Mouse (Mus musculus) lung, adult 18-20 months (tissue): ENCODE measurements around the gene Abca8b.
A peak's percentile ranks its signal among the peaks of the same experiment; 100 is the strongest.
"Not testable (repeated sequence)": the region's sequence is repeated elsewhere in the genome, so short reads cannot be mapped to it uniquely, and the experiment has no call there.

ENCODE experiments used
- DNase-seq, 2 experiments: peaks; one replicate each; pipeline ENCODE4 v3.0.0; 2022; ENCODE audit warnings: mixed read lengths in 2 of 2

Gene Abca8b

GRCm38 (mm10) chr11:109912118-109912517 is 83.5 kb downstream of the Abca8b start:
- DNase-seq: not testable (repeated sequence)

GRCm38 (mm10) chr11:109909801-109910200 is 85.8 kb downstream of the Abca8b start:
- no peak for DNase-seq

- no peak for DNase-seq
These were observed 87.2 kb downstream of the Abca8b start for GRCm38 (mm10) chr11:109908207-109909031.

- DNase-seq: no peak
These were observed 88.1 kb downstream of the Abca8b start for GRCm38 (mm10) chr11:109907508-109907907.

DNA sequence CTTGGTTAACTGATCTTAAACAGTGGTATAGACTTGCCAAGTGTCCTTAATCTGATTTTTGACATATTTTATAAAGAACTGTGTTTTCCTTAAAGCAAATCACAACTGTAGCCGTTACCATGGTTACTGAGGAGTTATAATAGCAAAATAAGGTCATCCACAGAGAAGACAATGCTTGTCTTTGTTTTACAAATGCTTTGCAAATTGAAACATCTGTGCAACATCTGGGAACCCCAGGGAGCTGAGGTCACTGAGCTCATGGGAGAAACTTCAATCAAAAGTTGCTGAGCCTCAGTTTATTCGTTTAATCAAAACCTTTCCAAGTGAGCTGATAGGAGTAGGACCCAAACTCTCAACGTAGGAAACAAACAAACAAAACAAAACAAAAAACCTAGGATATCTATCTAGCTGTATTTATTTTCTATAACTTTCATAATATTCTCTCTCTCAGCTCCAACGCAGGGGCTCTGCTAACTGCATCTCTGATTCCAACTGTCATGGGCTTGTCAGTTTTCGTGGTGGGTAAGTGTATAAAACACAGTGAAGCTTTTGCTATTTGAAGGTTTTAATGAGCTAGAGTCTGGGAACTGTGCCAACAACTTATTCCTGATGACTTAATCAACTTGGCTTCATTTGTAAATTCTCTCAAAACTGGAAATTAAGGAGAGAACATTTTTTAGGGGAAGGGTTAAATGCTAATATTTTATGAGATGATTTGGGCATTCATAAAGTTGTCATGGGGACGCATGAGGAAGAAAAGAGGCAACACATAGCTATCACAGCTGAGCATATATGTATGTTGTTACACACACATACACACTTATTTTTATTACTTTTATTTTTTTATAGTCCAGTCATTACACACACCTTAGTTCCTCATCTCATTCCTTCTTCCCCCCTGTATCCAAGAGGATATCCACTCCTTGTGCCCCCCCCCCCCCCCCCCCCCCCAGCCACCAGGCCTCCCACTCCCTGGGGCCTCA is 92.7 kb downstream of the Abca8b start:
- DNase-seq: no peak

DNA sequence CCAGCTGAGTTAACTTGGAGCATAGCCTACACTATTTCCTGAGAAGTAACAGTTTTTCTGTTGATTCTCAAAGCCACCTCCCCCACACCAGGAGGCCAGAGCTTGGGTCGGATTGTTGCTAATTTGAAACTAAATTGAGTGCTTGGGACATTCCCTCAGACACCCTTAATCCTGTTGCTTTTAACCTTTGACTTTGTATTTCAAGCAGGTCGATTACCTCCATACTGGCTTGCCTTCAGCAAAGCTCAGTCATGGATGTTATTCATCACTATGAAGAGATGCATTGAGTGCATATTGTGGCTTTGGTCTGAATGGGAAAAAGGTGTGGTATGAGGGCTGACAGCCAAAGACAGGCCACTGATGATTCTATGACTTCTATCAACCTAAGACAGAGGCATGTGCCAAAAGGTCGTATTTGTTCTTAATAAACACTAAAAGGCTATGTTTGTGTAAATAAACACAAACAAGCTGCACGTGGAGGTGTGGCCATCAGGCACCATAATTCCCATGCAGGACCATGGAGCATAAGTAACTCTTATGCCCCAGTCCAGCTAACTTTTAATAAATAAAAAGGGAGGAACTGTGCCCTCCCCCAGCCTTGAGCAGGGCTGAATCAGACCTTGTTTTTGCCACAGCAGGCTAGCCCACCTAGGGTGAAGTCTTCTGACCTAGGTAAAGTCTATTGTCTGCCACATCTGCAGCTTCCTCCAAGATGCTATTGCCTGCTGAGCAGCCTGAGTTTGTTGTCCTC is 95.0 kb downstream of the Abca8b start:
- no peak for DNase-seq

DNA sequence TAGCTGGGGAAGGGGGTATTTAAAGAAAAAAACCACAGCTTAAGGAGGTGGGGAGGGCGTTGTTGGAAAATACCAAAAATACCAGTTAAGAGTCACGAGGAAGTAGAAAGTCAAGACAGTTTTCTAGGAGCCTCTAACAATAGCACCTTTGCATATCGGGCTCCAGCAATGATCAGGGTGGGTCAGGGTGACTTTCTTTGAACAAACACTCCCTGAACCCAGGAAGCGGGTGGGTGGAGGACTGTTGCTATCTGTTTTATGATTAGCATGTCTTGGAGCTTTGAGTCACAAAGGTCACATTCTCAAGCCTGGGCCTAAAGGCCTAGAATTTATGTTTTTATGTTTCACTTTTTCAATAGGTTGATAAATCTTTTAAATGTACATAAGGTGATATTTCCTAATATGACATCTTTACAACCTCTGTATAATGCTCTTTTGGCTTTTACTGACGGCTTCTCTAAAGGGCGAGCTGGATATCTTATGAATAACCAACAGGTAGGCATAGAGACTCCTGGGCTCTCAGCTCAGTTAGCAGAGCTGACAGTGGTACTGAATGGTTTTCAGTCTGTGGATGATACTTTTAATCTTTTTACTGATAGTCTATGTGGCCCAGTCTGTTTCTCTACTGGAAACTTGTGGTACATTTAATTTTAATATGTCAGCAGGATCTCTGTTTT is 96.7 kb downstream of the Abca8b start:
- DNase-seq: no peak

DNA sequence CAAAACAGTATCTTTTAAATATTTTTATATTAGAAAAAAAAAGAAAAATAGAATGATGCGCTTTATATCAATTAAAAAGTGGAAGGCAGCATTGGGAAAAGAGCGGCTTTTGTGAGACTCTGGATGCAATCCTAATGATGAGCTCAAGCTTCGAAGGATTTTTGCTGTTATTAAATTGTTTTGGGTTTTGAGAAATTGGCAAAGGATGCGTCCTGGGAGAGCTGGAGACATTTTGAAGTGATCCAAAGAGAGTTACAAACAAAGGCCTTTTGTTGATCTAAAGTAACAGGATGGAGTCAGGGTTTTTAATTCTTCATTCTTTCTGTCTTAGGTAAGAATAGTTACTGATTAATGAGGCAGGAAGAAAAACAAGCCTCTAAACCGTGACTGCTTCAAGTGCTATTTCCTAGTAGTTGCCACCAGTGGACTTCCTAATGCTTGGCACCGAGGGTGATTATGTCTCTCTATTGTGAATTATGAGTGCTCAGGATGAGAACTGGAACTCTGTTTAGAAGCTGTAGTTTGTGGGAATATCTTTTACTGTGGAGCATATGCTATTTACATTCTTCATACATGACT is 99.6 kb downstream of the Abca8b start:
- no peak for DNase-seq

DNA sequence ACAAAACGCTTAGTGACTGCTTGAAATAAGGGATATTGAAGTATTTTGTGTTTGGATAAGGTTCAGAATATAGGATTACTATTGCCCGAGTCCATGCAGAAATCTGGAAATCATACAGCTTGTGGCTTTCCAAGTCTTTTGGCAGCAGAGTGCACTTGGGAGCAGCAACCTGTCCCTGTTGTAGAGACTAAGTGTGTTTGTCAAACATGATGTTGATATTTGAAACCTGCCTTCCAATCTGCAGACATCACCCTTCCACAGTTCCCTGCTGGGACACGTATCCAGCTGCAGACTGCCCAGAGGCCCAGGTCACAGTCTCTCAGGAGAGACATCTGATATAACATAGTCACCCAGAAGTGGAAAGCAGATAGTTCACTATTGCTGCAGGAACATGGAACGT is 100.1 kb downstream of the Abca8b start:
- DNase-seq: no peak

- no peak for DNase-seq
These were observed 101.5 kb downstream of the Abca8b start for GRCm38 (mm10) chr11:109893894-109894804.

- DNase-seq: no peak
These were observed 103.7 kb downstream of the Abca8b start for GRCm38 (mm10) chr11:109891989-109892386.

- DNase-seq: no peak
These were observed 104.2 kb downstream of the Abca8b start for GRCm38 (mm10) chr11:109891371-109891988.

- no peak for DNase-seq
These were observed 106.0 kb downstream of the Abca8b start for GRCm38 (mm10) chr11:109889595-109889994.

DNA sequence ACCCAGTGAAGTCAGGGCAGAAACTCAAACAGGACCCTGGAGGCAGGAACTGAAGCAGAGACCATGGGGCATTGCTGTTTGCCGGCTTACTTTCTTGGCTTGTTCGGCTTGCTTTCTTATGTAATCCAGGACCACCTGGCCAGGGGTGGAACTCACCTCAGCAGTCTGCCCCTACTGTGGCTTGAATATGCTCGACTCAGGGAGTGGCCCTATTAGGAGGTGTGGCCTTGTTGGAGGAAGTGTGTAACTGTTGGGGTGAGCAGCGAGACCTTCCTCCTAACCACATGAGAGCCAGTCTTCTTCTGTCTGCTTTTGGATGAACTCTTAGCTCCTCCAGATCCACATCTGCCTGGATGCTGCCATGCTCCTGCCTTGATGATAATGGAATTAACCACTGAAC is 108.9 kb downstream of the Abca8b start:
- DNase-seq: no peak

DNA sequence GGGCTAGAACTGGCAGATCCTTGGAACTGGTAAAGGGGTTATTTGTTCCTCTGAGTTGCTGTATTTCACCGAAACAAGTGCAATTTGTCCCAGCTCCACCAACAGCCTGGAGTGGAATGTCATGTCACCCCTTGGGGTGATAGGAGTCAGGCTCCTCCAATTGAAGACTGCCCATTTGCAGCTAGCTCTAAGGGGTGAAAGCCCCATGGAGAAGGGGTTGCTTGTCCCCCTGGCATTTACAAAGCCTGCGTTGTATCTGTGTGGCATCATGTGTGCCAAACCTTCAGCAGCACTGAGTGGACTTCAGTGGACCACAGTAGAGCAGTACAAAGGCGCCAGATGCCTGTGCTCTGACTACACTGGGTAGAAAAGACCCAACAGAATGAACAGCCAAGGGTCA is 110.1 kb downstream of the Abca8b start:
- peak in 1 of 2 experiments; percentile 24 for DNase-seq

- peak; percentile 70 to 71 for DNase-seq
These were observed 110.8 kb downstream of the Abca8b start for GRCm38 (mm10) chr11:109884801-109885200.

GRCm38 (mm10) chr11:109884126-109884525 is 111.5 kb downstream of the Abca8b start:
- no peak for DNase-seq
